Mouse (Mus musculus): ENCODE measurements around the gene Dnajc19. TPM values are rescaled to one million over a fixed set of nuclear protein-coding genes. Genes with fewer than 3 reads are reported as not detected.
"Not testable (repeated sequence)": the region's sequence is repeated elsewhere in the genome, so short reads cannot be mapped to it uniquely, and the experiment has no call there.

Gene Dnajc19
- polyA plus RNA-seq, 1 experiment from 2014 or later, result 135 TPM

- H3K4me3 ChIP-seq, result 0 out of 2 replicates have a peak overlapping the region, but pooled peaks have one; percentile 79
- 89% methylated on average over 3 of the region's 3 CpGs for WGBS
- no peak for ATAC-seq (ENCODE audit: low FRiP score, low read depth)
Observed at GRCm38 (mm10) chr3:34081929-34082328, 808 bp upstream of the Dnajc19 start.

GRCm38 (mm10) chr3:34076058-34076759 lies 4.9 kb downstream of the Dnajc19 start:
- Histone ChIP-seq H3K4me1 (peaks cover 11% of the 10 kb centered on the region), H3K27ac (no peak overlapping the region), H3K9ac (no peak overlapping the region), H3K9me3 (no peaks in the 10 kb centered on the region), H3K4me3 (no peak overlapping the region), H3K27me3 (replicated peaks) (no peaks in the 10 kb centered on the region), H3K4me2 (replicated peaks) (no peak overlapping the region), H3K36me3 (peaks cover 31% of the 10 kb centered on the region)
- no peak for ATAC-seq (ENCODE audit: low FRiP score, low read depth)
- WGBS, result 86% methylated on average over 6 of the region's 6 CpGs

More at GRCm38 (mm10) chr3:34081929-34082328, 808 bp upstream of the Dnajc19 start:
- Histone ChIP-seq H3K27me3 (replicated peaks) (no peaks in the 10 kb centered on the region), H3K4me2 (replicated peaks) (peak overlapping the region; percentile 65), H3K27ac (no peak overlapping the region), H3K9me3 (no peaks in the 10 kb centered on the region), H3K4me1 (peaks cover 18% of the 10 kb centered on the region), H3K9ac (peak overlapping the region; percentile 80; the same call in 1 of the 2 replicates), H3K36me3 (0 out of 2 replicates have a peak, but pooled peaks cover 2% of the 10 kb centered on the region)

- no peak overlapping the region for H3K4me3 ChIP-seq
- H3K4me1 ChIP-seq, result no peaks in the 10 kb centered on the region
- H3K36me3 ChIP-seq, result peaks cover 37% of the 10 kb centered on the region
- no peaks in the 10 kb centered on the region for H3K27me3 ChIP-seq (replicated peaks)
- no peak overlapping the region for H3K27ac ChIP-seq
- H3K9me3 ChIP-seq, result no peaks in the 10 kb centered on the region
- no peak overlapping the region for H3K9ac ChIP-seq
- no peak for ATAC-seq (ENCODE audit: low FRiP score, low read depth)
- H3K4me2 ChIP-seq (replicated peaks), result no peak overlapping the region
- WGBS, result 96% methylated on average over 6 of the region's 6 CpGs
Observed at GRCm38 (mm10) chr3:34072726-34073125, 8.4 kb downstream of the Dnajc19 start.

- ATAC-seq (ENCODE audit: low FRiP score, low read depth); H3K9me3 ChIP-seq; H3K27me3 ChIP-seq (replicated peaks); H3K9ac ChIP-seq; H3K4me2 ChIP-seq (replicated peaks); H3K27ac ChIP-seq; H3K4me3 ChIP-seq; H3K4me1 ChIP-seq: not testable (repeated sequence)
- 93% methylated on average over 7 of the region's 7 CpGs for WGBS
- peaks cover 30% of the 10 kb centered on the region for H3K36me3 ChIP-seq
Observed at GRCm38 (mm10) chr3:34068943-34069342, 12.2 kb downstream of the Dnajc19 start.

- H3K4me1 ChIP-seq, result no peaks in the 10 kb centered on the region
- no peak overlapping the region for H3K4me3 ChIP-seq
- no peak overlapping the region for H3K4me2 ChIP-seq (replicated peaks)
- 93% methylated on average over 2 of the region's 2 CpGs for WGBS
- ATAC-seq (ENCODE audit: low FRiP score, low read depth), result no peak
- H3K9ac ChIP-seq, result no peak overlapping the region
- peaks cover 34% of the 10 kb centered on the region for H3K36me3 ChIP-seq
- no peaks in the 10 kb centered on the region for H3K9me3 ChIP-seq
- H3K27ac ChIP-seq, result no peak overlapping the region
- no peaks in the 10 kb centered on the region for H3K27me3 ChIP-seq (replicated peaks)
Observed at GRCm38 (mm10) chr3:34062352-34062751, 18.8 kb downstream of the Dnajc19 start.

GRCm38 (mm10) chr3:34041990-34042389 lies 39.1 kb downstream of the Dnajc19 start:
- no peak overlapping the region for H3K9ac ChIP-seq
- H3K4me1 ChIP-seq, result no peaks in the 10 kb centered on the region
- peaks cover 18% of the 10 kb centered on the region for H3K36me3 ChIP-seq
- H3K9me3 ChIP-seq, result no peaks in the 10 kb centered on the region
- H3K27ac ChIP-seq, result no peak overlapping the region
- WGBS, result 96% methylated on average over 4 of the region's 4 CpGs
- H3K27me3 ChIP-seq (replicated peaks), result no peaks in the 10 kb centered on the region
- no peak for ATAC-seq (ENCODE audit: low FRiP score, low read depth)
- H3K4me2 ChIP-seq (replicated peaks), result no peak overlapping the region
- no peak overlapping the region for H3K4me3 ChIP-seq

GRCm38 (mm10) chr3:34035706-34036105 lies 45.4 kb downstream of the Dnajc19 start:
- Histone ChIP-seq H3K4me2 (replicated peaks) (no peak overlapping the region), H3K27ac (no peak overlapping the region), H3K27me3 (replicated peaks) (no peaks in the 10 kb centered on the region), H3K4me3 (no peak overlapping the region), H3K36me3 (no peaks in the 10 kb centered on the region; the same call in 1 of the 2 replicates), H3K4me1 (no peaks in the 10 kb centered on the region), H3K9me3 (no peaks in the 10 kb centered on the region), H3K9ac (no peak overlapping the region)
- 92% methylated on average over 3 of the region's 3 CpGs for WGBS
- ATAC-seq (ENCODE audit: low FRiP score, low read depth), result no peak

GRCm38 (mm10) chr3:34034803-34035202 lies 46.3 kb downstream of the Dnajc19 start:
- H3K4me1 ChIP-seq, result no peaks in the 10 kb centered on the region
- no peak overlapping the region for H3K9ac ChIP-seq
- no peaks in the 10 kb centered on the region; the same call in 1 of the 2 replicates for H3K36me3 ChIP-seq
- H3K27ac ChIP-seq, result no peak overlapping the region
- no peak for ATAC-seq (ENCODE audit: low FRiP score, low read depth)
- no peaks in the 10 kb centered on the region for H3K9me3 ChIP-seq
- no peak overlapping the region for H3K4me2 ChIP-seq (replicated peaks)
- H3K27me3 ChIP-seq (replicated peaks), result no peaks in the 10 kb centered on the region
- no peak overlapping the region for H3K4me3 ChIP-seq
- 84% methylated on average over 1 of the region's 1 CpGs for WGBS

GRCm38 (mm10) chr3:34033720-34034364 lies 47.3 kb downstream of the Dnajc19 start:
- Histone ChIP-seq H3K4me1 (no peaks in the 10 kb centered on the region), H3K4me2 (replicated peaks) (no peak overlapping the region), H3K9me3 (no peaks in the 10 kb centered on the region), H3K27ac (no peak overlapping the region), H3K27me3 (replicated peaks) (no peaks in the 10 kb centered on the region), H3K9ac (no peak overlapping the region), H3K36me3 (no peaks in the 10 kb centered on the region), H3K4me3 (no peak overlapping the region)
- WGBS, result 85% methylated on average over 3 of the region's 3 CpGs
- ATAC-seq (ENCODE audit: low FRiP score, low read depth), result no peak

- H3K4me2 ChIP-seq (replicated peaks), result no peak overlapping the region
- H3K4me3 ChIP-seq, result no peak overlapping the region
- no peak overlapping the region for H3K9ac ChIP-seq
- no peak for ATAC-seq (ENCODE audit: low FRiP score, low read depth)
- no peaks in the 10 kb centered on the region for H3K9me3 ChIP-seq
- 95% methylated on average over 3 of the region's 3 CpGs for WGBS
- H3K27me3 ChIP-seq (replicated peaks), result no peaks in the 10 kb centered on the region
- H3K36me3 ChIP-seq, result no peaks in the 10 kb centered on the region
- H3K4me1 ChIP-seq, result no peaks in the 10 kb centered on the region
- H3K27ac ChIP-seq, result no peak overlapping the region
Observed at GRCm38 (mm10) chr3:34030601-34031000, 50.5 kb downstream of the Dnajc19 start.

GRCm38 (mm10) chr3:34028935-34029334 lies 52.2 kb downstream of the Dnajc19 start:
- H3K4me2 ChIP-seq (replicated peaks), result no peak overlapping the region
- ATAC-seq (ENCODE audit: low FRiP score, low read depth), result no peak

GRCm38 (mm10) chr3:34021259-34021828 lies 59.8 kb downstream of the Dnajc19 start:
- Histone ChIP-seq H3K4me1 (peaks cover 9% of the 10 kb centered on the region), H3K27ac (no peak overlapping the region), H3K4me3 (peak overlapping the region; percentile 99; the same call in 1 of the 2 replicates), H3K9ac (peak overlapping the region; percentile 99; the same call in 1 of the 2 replicates), H3K4me2 (replicated peaks) (peak overlapping the region; percentile 75), H3K36me3 (no peaks in the 10 kb centered on the region), H3K27me3 (replicated peaks) (no peaks in the 10 kb centered on the region), H3K9me3 (no peaks in the 10 kb centered on the region)
- no peak for ATAC-seq (ENCODE audit: low FRiP score, low read depth)
- 76% methylated on average over 4 of the region's 4 CpGs for WGBS

More at GRCm38 (mm10) chr3:34028935-34029334, 52.2 kb downstream of the Dnajc19 start:
- no peak overlapping the region for H3K4me3 ChIP-seq
- no peaks in the 10 kb centered on the region for H3K4me1 ChIP-seq
- no peaks in the 10 kb centered on the region for H3K27me3 ChIP-seq (replicated peaks)
- H3K9ac ChIP-seq, result no peak overlapping the region
- H3K36me3 ChIP-seq, result no peaks in the 10 kb centered on the region
- no peaks in the 10 kb centered on the region for H3K9me3 ChIP-seq
- H3K27ac ChIP-seq, result no peak overlapping the region

All from neural tube, embryonic 12.5 days (tissue).